Mouse (Mus musculus) stomach, postnatal 0 days (tissue): ENCODE data around the gene Slc16a2.

ENCODE experiments used
- CTCF ChIP-seq: IDR thresholded peaks from 2 replicates; pipeline ENCODE4 v1.5.1; 2016; ENCODE audit warnings: antibody characterized with exemption, low read depth, mild to moderate bottlenecking, moderate library complexity
- EP300 ChIP-seq: optimal IDR thresholded peaks from 2 replicates; pipeline ENCODE3; 2016; ENCODE audit warnings: antibody characterized with exemption

- TF ChIP-seq CTCF (no peak), EP300 (no peak)
Observed at GRCm38 (mm10) chrX:103863502-103863901, 41.7 kb upstream of the Slc16a2 start.
